Mouse (Mus musculus) thymus, adult 2 months (tissue): ENCODE measurements around the gene Sapcd2. TPM values are rescaled to one million over a fixed set of nuclear protein-coding genes. Genes with fewer than 3 reads are reported as not detected.

Source experiments
- DNase-seq: peaks from one replicate; pipeline ENCODE4 v3.0.0; 2021
- H3K27ac ChIP-seq: fragments of 200-500 bp; 2 replicates; pipeline ENCODE4 v1.5.1; 2012; ENCODE audit warnings: low read length, control low read depth; ENCODE audit not compliant: control insufficient read depth, insufficient read depth
- H3K27me3 ChIP-seq: fragments of 200-500 bp; 2 replicates; pipeline ENCODE4 v1.6.1; 2012; ENCODE audit warnings: mild to moderate bottlenecking, low read length, moderate library complexity, mixed read lengths; ENCODE audit not compliant: control insufficient read depth, insufficient read depth
- H3K36me3 ChIP-seq: fragments of 200-500 bp; 2 replicates; pipeline ENCODE4 v1.6.1; 2012; ENCODE audit warnings: mild to moderate bottlenecking, low read length, moderate library complexity; ENCODE audit not compliant: control insufficient read depth, insufficient read depth
- H3K4me1 ChIP-seq: fragments of 200-500 bp; replicated peaks from 2 replicates; pipeline ENCODE4 v1.6.1; 2012; ENCODE audit warnings: low read length; ENCODE audit not compliant: control insufficient read depth, insufficient read depth
- H3K4me3 ChIP-seq: fragments of 200-500 bp; 2 replicates; pipeline ENCODE4 v1.5.1; 2012; ENCODE audit warnings: mild to moderate bottlenecking, low read length, control low read depth, moderate library complexity; ENCODE audit not compliant: control insufficient read depth, insufficient read depth
- CTCF ChIP-seq: fragments of 200-500 bp; IDR thresholded peaks from 2 replicates; pipeline ENCODE4 v1.5.1; 2012; ENCODE audit warnings: mild to moderate bottlenecking, control low read depth, low read length, moderate library complexity, borderline replicate concordance; ENCODE audit not compliant: control insufficient read depth, poor library complexity, insufficient read depth; ENCODE audit errors: extremely low read depth
- POLR2A ChIP-seq: fragments of 200-500 bp; IDR thresholded peaks from 2 replicates; pipeline ENCODE4 v1.6.1; 2012; ENCODE audit warnings: mild to moderate bottlenecking, low read length, control low read depth, moderate library complexity; ENCODE audit not compliant: control insufficient read depth, poor library complexity, insufficient read depth; ENCODE audit errors: extremely low read depth
- WGBS: fragments of 180-500 bp; shearing (Covaris S2); methylation state at CpG from one replicate; pipeline ENCODE4 v1.1.7; 2018; 5-methylcytosine and 5-hydroxymethylcytosine counted together
- polyA plus RNA-seq: library from polyadenylated mRNA; depleted of rRNA; stranded (reverse); fragments of >200 nt; gene quantifications from 2 replicates; pipeline ENCODE4 v1.2.3, GENCODE M21; 2012

The Sapcd2 gene
- polyA plus RNA-seq, 1 experiment, result 29.7 TPM

DNA sequence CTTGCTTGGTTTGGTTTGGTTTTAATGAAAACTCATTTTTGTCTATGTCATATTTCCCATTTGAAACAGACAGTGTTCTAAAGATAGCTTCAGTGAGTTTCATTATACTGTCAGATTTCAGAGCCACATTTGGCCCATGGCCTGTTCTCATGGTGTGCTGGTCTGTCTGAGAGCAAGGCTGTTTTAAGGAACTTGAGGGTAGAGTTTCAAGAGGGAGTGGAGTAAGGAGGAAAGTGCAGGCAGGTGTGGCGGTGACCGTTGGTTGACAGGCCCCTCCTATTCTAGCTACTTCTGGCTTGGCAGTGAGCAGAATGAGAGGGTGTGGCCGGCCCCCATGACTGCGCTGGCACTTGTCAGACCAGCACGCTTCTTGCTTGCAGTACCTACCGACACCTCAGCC lies 33.8 kb upstream of the Sapcd2 start:
- no peak for TF ChIP-seq POLR2A
- TF ChIP-seq CTCF, result no peak
- DNase-seq, result no peak
- no peaks in the 10 kb centered on the region for H3K27me3 ChIP-seq
- 64% methylated on average over 6 of the region's 6 CpGs for WGBS
- no peak overlapping the region for H3K4me3 ChIP-seq
- H3K27ac ChIP-seq, result no peak overlapping the region
- H3K4me1 ChIP-seq, result peaks cover 3% of the 10 kb centered on the region
- H3K36me3 ChIP-seq, result peaks cover 55% of the 10 kb centered on the region

DNA sequence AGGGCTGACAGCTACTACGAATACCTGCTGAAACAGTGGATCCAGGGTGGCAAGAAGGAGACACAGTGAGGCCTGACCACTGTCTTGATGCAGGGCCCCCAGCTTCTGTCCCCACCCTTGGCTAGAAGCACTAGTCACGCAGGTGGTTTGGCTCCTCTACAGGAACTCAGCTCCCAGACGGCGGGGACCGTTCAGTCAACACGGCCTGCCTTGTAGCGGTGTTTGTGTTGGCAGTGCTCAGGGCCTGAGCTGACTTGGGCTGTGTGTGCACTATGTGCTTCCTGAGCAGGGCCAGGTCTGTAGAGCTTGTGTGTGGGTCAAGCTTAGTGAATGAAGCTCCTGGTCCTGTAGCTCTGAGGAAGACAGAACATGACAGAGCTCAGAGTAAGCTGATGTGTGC lies 24.0 kb upstream of the Sapcd2 start:
- DNase-seq, result no peak
- Histone ChIP-seq H3K27me3 (no peaks in the 10 kb centered on the region), H3K4me3 (no peak overlapping the region), H3K4me1 (no peaks in the 10 kb centered on the region), H3K27ac (no peak overlapping the region), H3K36me3 (peaks cover 78% of the 10 kb centered on the region)
- TF ChIP-seq POLR2A, result no peak
- no peak for TF ChIP-seq CTCF
- 96% methylated on average over 7 of the region's 7 CpGs for WGBS

DNA sequence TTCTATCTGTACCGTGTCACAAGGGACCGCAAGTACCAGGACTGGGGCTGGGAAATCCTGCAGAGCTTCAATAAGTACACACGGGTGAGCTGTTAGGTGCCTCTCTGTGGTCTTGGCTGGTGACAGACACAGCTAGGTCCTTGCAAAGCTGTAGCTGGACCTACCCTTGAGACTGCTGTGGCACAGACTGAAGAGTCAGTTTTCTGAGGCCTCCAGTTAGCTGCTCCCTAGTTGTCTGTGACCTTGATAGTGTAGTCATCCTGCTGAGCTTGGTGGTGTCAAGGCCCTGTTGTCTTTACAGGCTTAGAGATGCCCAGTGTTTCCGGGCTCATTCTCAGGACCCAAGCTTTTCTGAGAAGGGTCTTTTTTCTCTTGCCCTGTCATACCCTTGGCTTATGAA lies 22.6 kb upstream of the Sapcd2 start:
- peaks cover 69% of the 10 kb centered on the region for H3K36me3 ChIP-seq

DNA sequence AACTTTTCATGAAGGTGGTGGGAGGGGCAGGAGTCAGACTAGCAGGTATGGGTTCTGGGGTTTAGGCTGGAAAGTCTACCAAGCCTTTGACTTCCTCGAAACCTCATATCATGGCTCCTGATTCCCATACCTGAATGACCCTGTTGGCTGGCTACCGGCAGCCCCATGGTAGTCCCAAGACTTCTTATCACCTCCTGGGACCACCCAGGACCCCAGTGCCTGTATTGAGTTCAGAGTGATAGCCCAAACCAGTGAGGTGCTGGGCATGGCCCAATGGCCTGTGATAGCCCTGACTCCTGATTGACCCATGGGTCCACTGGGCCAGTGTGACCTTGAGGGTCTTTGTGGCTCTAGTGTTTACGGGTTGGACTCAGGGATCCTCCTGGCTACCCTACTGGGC lies 21.4 kb upstream of the Sapcd2 start:
- peaks cover 62% of the 10 kb centered on the region for H3K36me3 ChIP-seq
- H3K27me3 ChIP-seq, result no peaks in the 10 kb centered on the region
- no peak for DNase-seq
- peaks cover 2% of the 10 kb centered on the region for H3K4me1 ChIP-seq
- TF ChIP-seq POLR2A (no peak), CTCF (no peak)
- no peak overlapping the region for H3K27ac ChIP-seq
- WGBS, result 100% methylated on average over 3 of the region's 3 CpGs
- H3K4me3 ChIP-seq, result no peak overlapping the region

More for the DNA sequence above, 22.6 kb upstream of the Sapcd2 start:
- WGBS, result 98% methylated on average over 4 of the region's 4 CpGs
- no peak for DNase-seq
- Histone ChIP-seq H3K27me3 (no peaks in the 10 kb centered on the region), H3K4me3 (no peak overlapping the region), H3K27ac (no peak overlapping the region), H3K4me1 (no peaks in the 10 kb centered on the region)
- TF ChIP-seq POLR2A, result no peak

DNA sequence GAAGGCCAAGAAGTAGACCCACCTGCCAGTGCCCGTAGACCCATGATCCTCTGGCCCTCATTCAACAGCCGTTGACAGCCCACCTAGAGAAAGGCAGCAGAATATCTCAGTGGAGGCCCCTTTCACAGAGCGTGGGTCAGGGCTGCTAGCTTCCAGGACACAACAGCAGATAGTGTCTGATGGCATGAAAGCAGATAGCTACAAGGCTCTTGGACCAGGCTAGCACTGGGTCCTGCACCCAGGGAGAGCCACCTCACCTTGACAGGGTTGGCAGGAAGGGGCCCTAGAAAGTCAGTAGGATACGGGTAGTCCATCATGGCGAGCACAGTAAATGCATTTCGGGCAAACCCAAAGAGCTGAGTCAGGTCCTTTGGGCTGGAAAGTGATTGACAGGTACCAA lies 17.9 kb upstream of the Sapcd2 start:
- WGBS, result 92% methylated on average over 6 of the region's 6 CpGs
- Histone ChIP-seq H3K4me1 (peaks cover 13% of the 10 kb centered on the region), H3K36me3 (peaks cover 29% of the 10 kb centered on the region), H3K27ac (no peak overlapping the region), H3K4me3 (no peak overlapping the region), H3K27me3 (no peaks in the 10 kb centered on the region)
- TF ChIP-seq CTCF (no peak), POLR2A (no peak)
- DNase-seq, result no peak

DNA sequence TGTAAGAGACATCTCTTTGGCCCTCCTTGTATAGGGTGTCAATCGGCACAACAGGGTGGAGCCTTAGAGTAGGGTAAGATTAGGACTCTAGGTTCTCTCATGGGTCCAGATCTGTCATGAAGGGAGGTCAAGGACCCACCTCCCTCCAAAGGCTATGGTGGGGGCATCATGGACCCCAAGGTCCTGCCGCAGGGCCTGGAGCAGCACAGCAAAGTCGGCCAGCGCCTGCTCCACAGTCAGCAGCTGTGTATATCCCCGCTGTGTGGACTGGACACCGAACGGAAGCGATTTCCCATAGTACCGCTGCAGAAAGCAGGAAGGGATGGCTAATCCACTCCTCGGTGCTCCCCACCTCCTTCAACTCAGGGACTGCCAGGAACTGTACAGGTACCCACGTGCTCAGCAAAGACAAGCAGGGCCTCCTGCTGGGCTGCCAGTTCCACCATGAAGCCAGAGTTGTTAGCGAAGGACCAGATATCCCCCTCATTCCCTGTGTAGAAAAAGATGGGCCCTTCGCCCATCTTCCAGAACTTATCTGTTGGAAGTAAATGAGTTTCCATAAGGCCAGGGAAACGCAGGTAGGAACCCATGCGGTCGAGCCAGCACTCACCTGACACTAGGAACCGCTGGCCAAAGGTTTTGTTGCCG lies 16.6 kb upstream of the Sapcd2 start:
- Histone ChIP-seq H3K4me1 (peaks cover 13% of the 10 kb centered on the region), H3K27me3 (no peaks in the 10 kb centered on the region), H3K36me3 (peaks cover 16% of the 10 kb centered on the region), H3K4me3 (peak overlapping the region; percentile 35), H3K27ac (no peak overlapping the region)
- TF ChIP-seq POLR2A (no peak), CTCF (no peak)
- no peak for DNase-seq
- 62% methylated on average over 18 of the region's 18 CpGs for WGBS

DNA sequence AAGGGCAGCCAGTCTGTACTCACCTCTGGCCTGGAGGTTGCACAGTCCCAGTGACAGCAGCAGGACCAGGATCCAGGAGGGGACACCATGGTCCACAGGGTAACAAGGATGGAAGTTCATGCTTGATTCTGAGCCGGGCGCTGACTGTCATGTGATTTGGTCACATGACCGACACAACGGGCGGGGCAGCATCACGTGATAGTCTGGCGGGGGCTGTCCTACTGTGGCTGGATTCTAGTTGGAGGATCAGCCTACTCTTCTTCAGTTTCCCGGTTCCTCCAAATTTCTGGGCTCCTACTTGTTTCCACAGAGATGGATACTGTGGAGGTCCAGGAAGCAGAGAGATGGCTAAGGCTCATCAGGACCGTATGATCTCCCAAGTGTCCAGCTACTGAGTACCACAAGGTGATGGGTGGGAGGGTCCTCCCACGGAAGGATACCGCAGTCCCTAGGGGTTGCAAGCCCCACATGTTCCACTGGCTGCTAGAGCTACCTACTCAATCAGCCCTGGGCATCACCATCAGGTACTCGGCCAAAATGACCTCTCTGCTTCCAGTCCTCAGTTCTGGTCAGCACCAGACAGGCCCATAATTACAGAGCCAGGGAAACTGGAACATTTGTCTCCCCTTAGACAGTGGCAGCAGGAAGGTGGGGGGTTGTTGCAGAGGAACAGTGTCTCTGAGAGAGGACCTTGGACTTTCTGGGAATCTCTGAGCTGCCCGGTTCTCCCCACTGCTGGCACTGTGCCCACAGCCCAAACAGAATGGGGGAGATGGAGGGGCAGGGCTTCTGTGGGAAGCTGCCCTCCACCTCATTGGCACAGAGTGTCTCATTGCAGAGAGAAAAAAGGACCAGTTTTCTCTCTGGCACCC lies 15.7 kb upstream of the Sapcd2 start, which contains the start of gene Dpp7:
Gene Dpp7, minus strand, starts transcription at position 152 of the 872 bp plus-strand sequence.
- WGBS, result 9% methylated on average over 13 of the region's 13 CpGs
- H3K4me1 ChIP-seq, result peaks cover 13% of the 10 kb centered on the region
- peak; percentile 69 for DNase-seq
- no peaks in the 10 kb centered on the region for H3K27me3 ChIP-seq
- peak within 1 kb of the TSS; percentile 35 for H3K4me3 ChIP-seq
- no peak within 1 kb of the TSS for H3K27ac ChIP-seq
- TF ChIP-seq CTCF (no peak), POLR2A (no peak)
- 0 out of 2 replicates have a peak, but pooled peaks cover 8% of the 10 kb centered on the region for H3K36me3 ChIP-seq
